Comparison of ENCODE assay signal across 8 mouse cellular contexts in genomic region chr14:122475557-122476040, GRCm38 (mm10). TPM values are rescaled to one million over a fixed set of nuclear protein-coding genes. Genes with fewer than 3 reads are reported as not detected.
DNase-seq lines count a peak whose midpoint lies in the region; ATAC-seq and TF ChIP-seq lines count a peak whose summit lies in the region.

No protein-coding gene starts in this region.

- intact Hi-C loops in heart, adult 2 months (cut with DNase I) = no loop called here
- intact Hi-C loops in left cerebral cortex, postnatal 14 days (cut with DNase I) = loop anchor here (5.0 kb wide), 2 partner anchors 68 to 248 kb away; no protein-coding TSS in a partner anchor

- no peak overlapping the region for H3K27ac ChIP-seq in heart, adult 2 months
- H3K27ac ChIP-seq in forebrain, embryonic 14.5 days (ENCODE audit: low read depth, low read length) = peak overlapping the region; percentile 99
- H3K27ac ChIP-seq in liver, embryonic 13.5 days = no peak overlapping the region
- no peak overlapping the region for H3K27ac ChIP-seq in stomach, embryonic 16.5 days (ENCODE audit: low read length)

- no peaks in the 10 kb centered on the region for H3K9me3 ChIP-seq in forebrain, embryonic 14.5 days (replicated peaks; ENCODE audit: control insufficient read depth, low read length)
- H3K9me3 ChIP-seq in liver, embryonic 13.5 days (replicated peaks) = no peaks in the 10 kb centered on the region
- H3K9me3 ChIP-seq in stomach, embryonic 16.5 days (replicated peaks; ENCODE audit: control insufficient read depth, low read length) = no peaks in the 10 kb centered on the region

- peak in 1 of 2 experiments; percentile 43 for DNase-seq in heart, adult 2 months
- no peak for DNase-seq in heart, adult 8-10 months (ENCODE audit: low spot score)
- peak; percentile 31 for DNase-seq in CD4-positive helper T cell, adult 2 months (ENCODE audit: low read depth, low spot score)
- peak; percentile 33 for DNase-seq in forebrain, embryonic 14.5 days (ENCODE audit: low spot score)
- DNase-seq in liver, embryonic 13.5 days = no peak
- DNase-seq in left cerebral cortex, postnatal 14 days (ENCODE audit: low spot score in 2 of 2) = no peak

- peaks cover 42% of the 10 kb centered on the region for H3K27me3 ChIP-seq in heart, adult 2 months (ENCODE audit: control insufficient read depth, insufficient read depth, low read length)
- H3K27me3 ChIP-seq in forebrain, embryonic 14.5 days (replicated peaks; ENCODE audit: control insufficient read depth, insufficient read depth, low read length) = peaks cover 21% of the 10 kb centered on the region
- H3K27me3 ChIP-seq in liver, embryonic 13.5 days = peaks cover 99% of the 10 kb centered on the region
- peaks cover 83% of the 10 kb centered on the region for H3K27me3 ChIP-seq in stomach, embryonic 16.5 days (ENCODE audit: control insufficient read depth, insufficient read depth, low read length)

- H3K9ac ChIP-seq in heart, adult 2 months (ENCODE audit: low read depth, low read length) = no peak overlapping the region
- H3K9ac ChIP-seq in forebrain, embryonic 14.5 days (ENCODE audit: low read length) = peak overlapping the region; percentile 85
- H3K9ac ChIP-seq in liver, embryonic 13.5 days = no peak overlapping the region
- H3K9ac ChIP-seq in stomach, embryonic 16.5 days (ENCODE audit: low read length) = no peak overlapping the region

- under 1% methylated on average over 65 of the region's 65 CpGs for WGBS in heart, adult 2 months
- whole genome bisulfite sequencing in forebrain, embryonic 14.5 days = under 1% methylated on average over 43 of the region's 65 CpGs
- WGBS in liver, embryonic 13.5 days (ENCODE audit: insufficient replicate concordance) = under 1% methylated on average over 59 of the region's 65 CpGs
- 1% methylated on average over 65 of the region's 65 CpGs for WGBS in stomach, embryonic 16.5 days

- H3K4me1 ChIP-seq in heart, adult 2 months (ENCODE audit: control insufficient read depth, insufficient read depth, low read length) = no peaks in the 10 kb centered on the region
- H3K4me1 ChIP-seq in forebrain, embryonic 14.5 days (ENCODE audit: control insufficient read depth, insufficient read depth, low read length) = no peaks in the 10 kb centered on the region
- peaks cover 15% of the 10 kb centered on the region for H3K4me1 ChIP-seq in liver, embryonic 13.5 days (replicated peaks)
- H3K4me1 ChIP-seq in stomach, embryonic 16.5 days (ENCODE audit: control insufficient read depth, insufficient read depth, low read length) = peaks cover 11% of the 10 kb centered on the region

- peak overlapping the region; percentile 73 for H3K4me2 ChIP-seq in forebrain, embryonic 14.5 days (ENCODE audit: low read length)
- peak overlapping the region; percentile 57 for H3K4me2 ChIP-seq in liver, embryonic 13.5 days
- peak overlapping the region; percentile 57 for H3K4me2 ChIP-seq in stomach, embryonic 16.5 days (ENCODE audit: low read depth, low read length)

- peak; percentile 5; the same call in 1 of the 2 replicates for ATAC-seq in forebrain, embryonic 14.5 days
- no peak for ATAC-seq in liver, embryonic 13.5 days (ENCODE audit: low read depth)
- no peak; the same call in 1 of the 2 replicates for ATAC-seq in stomach, embryonic 16.5 days (ENCODE audit: insufficient read depth, low FRiP score)
- no peak for ATAC-seq in monocyte, adult 5-6 weeks (replicated peaks; ENCODE audit: insufficient number of reproducible peaks, low FRiP score, low TSS enrichment, poor library complexity, severe bottlenecking)

- H3K4me3 ChIP-seq in heart, adult 2 months = peak overlapping the region; percentile 9
- peak overlapping the region; percentile 49 for H3K4me3 ChIP-seq in forebrain, embryonic 14.5 days (ENCODE audit: low read depth, low read length)
- peak overlapping the region; percentile 38 for H3K4me3 ChIP-seq in liver, embryonic 13.5 days (replicated peaks)
- peak overlapping the region; percentile 41 for H3K4me3 ChIP-seq in stomach, embryonic 16.5 days (replicated peaks; ENCODE audit: low read length)

- TF ChIP-seq EP300 in heart, adult 2 months (IDR thresholded peaks at IDR 0.05; ENCODE audit: insufficient read depth, low read depth, low read length) = no peak

- no peak for TF ChIP-seq POLR2A in heart, adult 2 months (IDR thresholded peaks at IDR 0.05; ENCODE audit: insufficient read depth, low read depth, low read length)

- no peak for TF ChIP-seq CTCF in heart, adult 2 months (IDR thresholded peaks at IDR 0.05)

- no peaks in the 10 kb centered on the region for H3K36me3 ChIP-seq in heart, adult 2 months (ENCODE audit: control insufficient read depth, insufficient read depth, low read length)
- peaks cover 7% of the 10 kb centered on the region; the same call in 1 of the 2 replicates for H3K36me3 ChIP-seq in forebrain, embryonic 14.5 days (ENCODE audit: control insufficient read depth, insufficient read depth, low read length)
- H3K36me3 ChIP-seq in liver, embryonic 13.5 days = no peaks in the 10 kb centered on the region
- H3K36me3 ChIP-seq in stomach, embryonic 16.5 days (ENCODE audit: control insufficient read depth, insufficient read depth, low read length) = no peaks in the 10 kb centered on the region

- H3K79me2 ChIP-seq in heart, adult 2 months (replicated peaks; ENCODE audit: control insufficient read depth, insufficient read depth, low read length) = no peaks in the 10 kb centered on the region

RNA-seq across cellular contexts. Expression of gene Zic2, which starts 0.4 kb away (rescaled TPM):
- not detected for total RNA-seq in heart, adult 2 months (2021)
- polyA plus RNA-seq in heart, adult 2 months (2012; rRNA removed) = 0.31 TPM in 1 of 2 replicates, not detected in the other
- under 1 TPM in 1 of 4 experiments, not detected in 3; 0.11 TPM for total RNA-seq in heart, adult 8-10 months (2022)
- 7.3 and 9.8 TPM in 2 replicates for polyA plus RNA-seq in forebrain, embryonic 14.5 days (2014; fragmentation: Nextera tagmentation; extraction: Ambion mirVana)
- polyA plus RNA-seq in liver, embryonic 13.5 days (2015; fragmentation: Nextera tagmentation; extraction: Ambion mirVana) = not detected in 2 replicates
- not detected in 2 replicates for polyA plus RNA-seq in stomach, embryonic 16.5 days (2015; fragmentation: Nextera tagmentation; extraction: Ambion mirVana)
- total RNA-seq in monocyte, adult 5-6 weeks (2017) = not detected in 3 replicates
- 10 to 100 TPM; 20.1 to 22.1 TPM for total RNA-seq in left cerebral cortex, postnatal 14 days (2021)

RNA-seq across cellular contexts. Expression of gene Zic5, which starts 10.1 kb away (rescaled TPM):
- not detected for total RNA-seq in heart, adult 2 months (2021)
- not detected in 2 replicates for polyA plus RNA-seq in heart, adult 2 months (2012; rRNA removed)
- not detected for total RNA-seq in heart, adult 8-10 months (2022)
- polyA plus RNA-seq in forebrain, embryonic 14.5 days (2014; fragmentation: Nextera tagmentation; extraction: Ambion mirVana) = 9.5 and 10.9 TPM in 2 replicates
- 0.02 TPM in 1 of 2 replicates, not detected in the other for polyA plus RNA-seq in liver, embryonic 13.5 days (2015; fragmentation: Nextera tagmentation; extraction: Ambion mirVana)
- polyA plus RNA-seq in stomach, embryonic 16.5 days (2015; fragmentation: Nextera tagmentation; extraction: Ambion mirVana) = not detected in 2 replicates
- 0.38 TPM in 1 of 3 replicates, not detected in the others for total RNA-seq in monocyte, adult 5-6 weeks (2017)
- 1 to 10 TPM; 3.2 to 4.7 TPM for total RNA-seq in left cerebral cortex, postnatal 14 days (2021)

RNA-seq across cellular contexts. Expression of gene Gm10837, which starts 14.8 kb away (rescaled TPM):
- not detected for total RNA-seq in heart, adult 2 months (2021)
- polyA plus RNA-seq in heart, adult 2 months (2012; rRNA removed) = not detected in 2 replicates
- total RNA-seq in heart, adult 8-10 months (2022) = not detected
- 0.32 and 0.55 TPM in 2 replicates for polyA plus RNA-seq in forebrain, embryonic 14.5 days (2014; fragmentation: Nextera tagmentation; extraction: Ambion mirVana)
- polyA plus RNA-seq in liver, embryonic 13.5 days (2015; fragmentation: Nextera tagmentation; extraction: Ambion mirVana) = not detected in 2 replicates
- not detected in 2 replicates for polyA plus RNA-seq in stomach, embryonic 16.5 days (2015; fragmentation: Nextera tagmentation; extraction: Ambion mirVana)
- total RNA-seq in monocyte, adult 5-6 weeks (2017) = not detected in 3 replicates
- under 1 TPM in 1 of 2 experiments, not detected in 1; 0.31 TPM for total RNA-seq in left cerebral cortex, postnatal 14 days (2021)

RNA-seq across cellular contexts. Expression of gene Gm5089, which starts 24.7 kb away (rescaled TPM):
- total RNA-seq in heart, adult 2 months (2021) = not detected
- polyA plus RNA-seq in heart, adult 2 months (2012; rRNA removed) = not detected in 2 replicates
- not detected for total RNA-seq in heart, adult 8-10 months (2022)
- 0.25 and 0.33 TPM in 2 replicates for polyA plus RNA-seq in forebrain, embryonic 14.5 days (2014; fragmentation: Nextera tagmentation; extraction: Ambion mirVana)
- not detected in 2 replicates for polyA plus RNA-seq in liver, embryonic 13.5 days (2015; fragmentation: Nextera tagmentation; extraction: Ambion mirVana)
- polyA plus RNA-seq in stomach, embryonic 16.5 days (2015; fragmentation: Nextera tagmentation; extraction: Ambion mirVana) = not detected in 2 replicates
- total RNA-seq in monocyte, adult 5-6 weeks (2017) = not detected in 3 replicates
- total RNA-seq in left cerebral cortex, postnatal 14 days (2021) = under 1 TPM in 1 of 2 experiments, not detected in 1; 0.18 TPM

RNA-seq across cellular contexts. Expression of gene Pcca, which starts 58.5 kb away (rescaled TPM):
- 100 to 1,000 TPM in 1 of 2 experiments, 10 to 100 TPM in 1; 86.0 to 102 TPM for total RNA-seq in heart, adult 2 months (2021)
- polyA plus RNA-seq in heart, adult 2 months (2012; rRNA removed) = 38.6 and 68.0 TPM in 2 replicates
- 100 to 1,000 TPM in 3 of 4 experiments, 10 to 100 TPM in 1; 88.8 to 117 (median 110) TPM for total RNA-seq in heart, adult 8-10 months (2022)
- 25.0 and 25.7 TPM in 2 replicates for polyA plus RNA-seq in forebrain, embryonic 14.5 days (2014; fragmentation: Nextera tagmentation; extraction: Ambion mirVana)
- 12.6 and 13.2 TPM in 2 replicates for polyA plus RNA-seq in liver, embryonic 13.5 days (2015; fragmentation: Nextera tagmentation; extraction: Ambion mirVana)
- polyA plus RNA-seq in stomach, embryonic 16.5 days (2015; fragmentation: Nextera tagmentation; extraction: Ambion mirVana) = 19.7 and 21.1 TPM in 2 replicates
- 17.2 to 34.0 TPM (median 25.9 TPM) in 3 replicates for total RNA-seq in monocyte, adult 5-6 weeks (2017)
- 10 to 100 TPM; 30.2 to 34.4 TPM for total RNA-seq in left cerebral cortex, postnatal 14 days (2021)

Comparison
In these comparisons a context has a peak if more than half of its experiments do, and no peak if none do; other contexts are left out.
1. DNase-seq: peak in CD4-positive helper T cell, adult 2 months (single experiment) and forebrain, embryonic 14.5 days (single experiment); none in heart, adult 8-10 months (single experiment), liver, embryonic 13.5 days (single experiment) and left cerebral cortex, postnatal 14 days (0 of 2).
2. RNA of gene Zic2, which starts 0.4 kb away (total RNA-seq): 20.1 to 22.1 TPM in left cerebral cortex, postnatal 14 days; not detected in heart, adult 2 months, 0.11 TPM in heart, adult 8-10 months and not detected in monocyte, adult 5-6 weeks; every median in the first group is over 10 times any median in the second.
3. Peak in every context shown above with its lines, with median percentiles within 50 percentile points of each other: H3K4me3 ChIP-seq and H3K4me2 ChIP-seq.